Mouse (Mus musculus): ENCODE measurements at regions not wholly inside any gene's neighbourhood (a gene's known extent, or its start where the extent isn't known, plus 50 kb on each side); places are given as distances from the start of the nearest gene placed in this dataset.

DNA sequence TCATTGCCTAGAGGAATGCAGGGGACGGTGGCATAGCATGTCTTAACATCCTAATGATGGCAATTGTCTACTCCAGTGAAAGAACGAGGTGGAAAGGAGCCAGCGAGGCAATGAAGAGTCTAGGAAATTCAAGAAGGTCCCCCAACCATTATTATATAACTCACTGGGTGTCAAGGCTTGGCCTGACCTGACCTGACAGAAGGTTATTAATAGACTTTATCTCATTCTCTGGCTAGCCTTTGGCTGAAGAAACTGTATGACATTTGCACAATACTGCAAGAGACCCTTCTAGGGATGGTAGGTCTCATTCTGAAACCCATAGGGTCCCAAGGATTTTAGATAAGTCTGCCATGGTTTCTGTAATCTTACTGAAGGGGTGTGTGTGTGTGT, 121.0 kb upstream of the Jarid2 start:
- TF ChIP-seq GATA1 (IDR thresholded peaks at IDR 0.05; ENCODE audit: low read length), result no peak

DNA sequence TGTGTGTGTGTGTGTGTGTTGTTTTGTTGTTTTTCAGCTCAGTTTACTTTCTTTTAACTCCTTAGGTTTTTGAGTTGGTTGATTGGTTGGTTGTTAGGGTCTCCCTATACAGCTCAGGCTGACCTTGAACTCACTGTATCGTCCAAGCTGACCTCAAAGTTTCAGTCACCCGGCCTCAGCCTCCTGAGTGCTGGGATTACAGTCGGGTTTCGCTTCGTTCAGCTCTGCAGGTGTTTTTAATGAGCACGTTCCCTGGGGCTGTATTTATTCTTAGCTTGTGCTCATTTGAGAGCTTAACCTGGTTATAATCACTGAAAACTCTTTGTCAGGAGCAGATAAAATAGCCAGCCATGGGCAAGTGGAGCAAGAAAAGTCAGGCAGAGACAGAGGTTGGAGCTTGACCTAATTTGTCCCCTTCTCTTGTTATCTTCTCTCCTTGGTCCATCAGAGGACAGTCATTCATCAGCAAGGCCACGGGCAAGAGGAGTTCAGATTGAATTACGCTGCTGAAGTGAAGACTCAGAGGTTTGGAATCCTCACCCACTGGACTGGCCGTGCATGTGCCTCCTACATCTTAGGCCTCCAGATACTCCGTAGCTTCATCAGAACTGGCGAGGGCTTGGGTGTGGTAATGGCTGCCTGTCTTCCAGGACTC, 120.5 kb upstream of the Jarid2 start:
- no peak for TF ChIP-seq GATA1 (IDR thresholded peaks at IDR 0.05; ENCODE audit: low read length)

DNA sequence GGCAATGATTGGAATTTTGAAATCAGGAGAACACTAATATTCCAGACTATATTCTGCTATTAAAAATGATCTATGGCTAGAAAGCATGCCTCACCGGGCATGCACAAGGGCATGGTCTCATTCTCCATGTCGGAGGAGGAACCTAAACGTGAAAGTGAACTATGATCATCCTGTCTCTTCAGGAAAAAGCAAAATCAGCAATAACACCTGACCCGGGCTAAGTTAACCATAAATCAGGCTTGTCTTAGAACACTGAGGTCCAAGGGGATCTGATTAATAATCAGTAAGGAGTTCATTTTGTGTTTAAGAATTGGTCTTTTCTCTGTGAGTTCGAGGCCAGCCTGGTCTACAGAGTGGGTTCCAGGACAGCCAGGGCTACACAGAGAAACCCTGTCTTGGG, 119.7 kb upstream of the Jarid2 start:
- TF ChIP-seq GATA1 (IDR thresholded peaks at IDR 0.05; ENCODE audit: low read length), result no peak

DNA sequence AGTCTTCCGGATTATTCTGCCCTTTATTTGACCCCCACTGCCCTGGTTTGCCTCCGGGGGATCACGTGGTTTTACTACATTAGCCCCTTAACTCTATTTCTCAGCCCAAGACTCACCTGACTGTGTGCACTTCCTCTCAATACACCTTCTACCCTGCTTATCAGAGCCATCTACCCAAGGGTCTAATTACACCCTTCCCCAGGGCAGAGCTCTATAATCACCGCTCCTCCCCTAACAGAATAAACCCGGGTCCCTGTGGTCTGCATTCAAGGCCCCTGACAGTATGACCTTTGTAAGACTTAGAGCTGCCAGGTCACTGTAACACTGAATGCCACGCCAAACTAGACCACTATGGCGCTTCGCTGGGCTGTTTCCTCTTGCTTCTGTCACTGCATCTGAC, 113.6 kb upstream of the Jarid2 start:
- no peak for TF ChIP-seq GATA1 (IDR thresholded peaks at IDR 0.05; ENCODE audit: low read length)

DNA sequence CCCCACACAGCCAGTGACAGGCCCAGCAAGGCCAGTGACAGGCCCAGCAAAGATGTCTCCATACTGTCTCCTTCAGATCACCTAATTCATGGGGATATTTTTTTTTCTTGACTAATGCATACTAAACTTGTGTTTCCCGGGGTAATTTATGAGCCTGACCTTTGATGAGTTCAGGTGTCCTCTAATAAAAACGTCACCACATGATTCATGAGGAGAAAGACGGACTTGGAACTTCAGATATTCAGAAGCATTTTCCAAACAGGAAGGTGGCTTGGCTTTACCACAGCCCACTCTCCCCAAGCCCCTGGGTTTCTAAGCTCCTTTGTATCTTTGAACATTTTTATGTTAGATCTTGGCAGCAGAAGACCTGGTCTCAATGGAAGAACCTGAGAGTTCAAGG, 110.9 kb upstream of the Jarid2 start:
- no peak for TF ChIP-seq GATA1 (IDR thresholded peaks at IDR 0.05; ENCODE audit: low read length)

DNA sequence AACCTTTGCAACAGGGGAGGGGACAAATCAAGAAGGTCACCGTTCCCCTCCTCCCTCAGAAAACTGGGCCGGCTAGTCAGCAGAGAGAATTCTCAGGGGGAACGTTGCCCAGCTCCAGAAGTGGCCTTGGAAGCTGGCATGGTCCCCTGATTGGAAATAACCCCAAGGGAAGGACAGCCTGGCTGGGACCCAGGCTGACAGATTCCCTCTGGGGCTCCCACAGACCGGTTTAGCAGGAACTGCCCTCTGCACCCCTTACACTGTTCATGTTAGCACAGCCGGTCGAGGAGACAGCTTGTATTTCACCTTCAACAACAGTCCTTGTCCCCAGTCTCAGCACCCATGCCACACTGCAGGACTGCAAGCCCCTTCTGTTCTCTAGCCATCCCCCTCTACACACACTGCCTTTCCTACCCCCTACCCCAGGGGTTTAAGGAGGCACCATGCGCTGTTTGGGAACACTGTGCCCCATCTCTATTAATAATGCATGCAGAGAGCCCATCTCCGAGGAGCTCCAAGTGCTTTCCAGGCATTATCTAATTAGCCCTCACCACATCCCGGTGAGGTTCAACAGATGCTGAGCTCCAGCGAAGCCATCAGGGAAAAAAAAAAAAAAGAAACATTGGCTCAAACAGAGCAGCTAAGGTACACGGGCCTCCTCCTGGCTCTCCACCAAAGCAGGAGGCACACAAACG, 106.5 kb upstream of the Jarid2 start:
- no peak for TF ChIP-seq GATA1 (IDR thresholded peaks at IDR 0.05; ENCODE audit: low read length)

DNA sequence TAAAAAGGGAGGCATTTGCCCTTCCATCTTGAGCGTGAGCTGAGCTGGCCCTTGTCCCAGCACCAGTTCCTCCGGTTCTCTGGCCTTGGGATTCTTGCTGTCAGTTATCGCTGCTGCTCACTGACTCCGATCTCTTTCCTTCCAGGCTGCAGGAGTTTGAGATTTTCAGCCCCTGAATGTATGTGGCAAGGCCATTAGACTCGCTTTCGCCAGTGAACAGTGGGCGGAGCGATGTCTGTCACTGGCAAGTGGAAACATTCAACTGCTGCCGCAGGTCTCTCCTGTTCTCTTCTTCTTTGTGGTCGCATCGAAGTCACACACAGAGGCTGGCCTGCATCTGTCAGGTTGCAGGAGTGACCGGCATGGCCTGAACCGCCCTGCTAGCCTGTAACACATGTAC, 104.6 kb upstream of the Jarid2 start:
- TF ChIP-seq GATA1 (IDR thresholded peaks at IDR 0.05; ENCODE audit: low read length), result no peak

DNA sequence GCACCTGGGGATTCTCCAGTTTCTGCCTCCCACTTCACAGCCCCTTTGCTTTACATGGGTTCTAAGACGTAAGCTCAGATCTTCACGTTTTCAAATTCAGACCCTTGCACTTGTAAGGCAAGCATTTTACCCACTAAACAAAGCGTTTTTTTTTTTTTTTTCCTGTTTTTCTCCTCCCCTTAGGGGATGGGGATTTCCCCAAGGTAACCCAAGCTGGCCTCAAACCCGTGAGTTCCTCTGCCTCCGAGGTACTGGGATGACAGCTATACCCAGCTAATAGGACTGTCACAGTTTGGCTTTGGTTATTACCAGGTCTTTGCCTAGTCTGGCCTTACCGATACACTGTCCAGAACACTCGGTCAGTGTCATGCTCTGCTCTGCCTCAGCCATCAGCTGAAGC, 103.5 kb upstream of the Jarid2 start:
- no peak for TF ChIP-seq GATA1 (IDR thresholded peaks at IDR 0.05; ENCODE audit: low read length)

DNA sequence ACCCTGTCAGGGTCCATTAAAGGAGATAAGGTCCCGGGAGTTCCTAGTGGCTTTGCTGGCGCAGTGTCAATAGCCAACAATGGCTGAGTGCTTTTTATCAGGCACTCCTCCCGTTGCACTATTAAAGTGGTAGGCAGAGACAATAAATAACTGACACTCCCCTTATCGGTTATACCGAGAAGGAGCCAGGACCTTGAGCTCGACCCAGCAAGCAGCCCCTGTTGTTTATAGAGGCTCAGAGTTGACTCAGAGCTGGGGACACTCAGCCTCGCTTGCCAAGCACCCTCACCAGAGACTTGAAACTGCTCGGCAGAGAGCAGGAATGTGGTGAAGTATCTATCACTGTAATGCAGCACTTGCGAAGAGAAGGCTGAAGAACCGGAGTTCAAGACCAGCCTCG, 102.5 kb upstream of the Jarid2 start:
- TF ChIP-seq GATA1 (IDR thresholded peaks at IDR 0.05; ENCODE audit: low read length), result no peak

DNA sequence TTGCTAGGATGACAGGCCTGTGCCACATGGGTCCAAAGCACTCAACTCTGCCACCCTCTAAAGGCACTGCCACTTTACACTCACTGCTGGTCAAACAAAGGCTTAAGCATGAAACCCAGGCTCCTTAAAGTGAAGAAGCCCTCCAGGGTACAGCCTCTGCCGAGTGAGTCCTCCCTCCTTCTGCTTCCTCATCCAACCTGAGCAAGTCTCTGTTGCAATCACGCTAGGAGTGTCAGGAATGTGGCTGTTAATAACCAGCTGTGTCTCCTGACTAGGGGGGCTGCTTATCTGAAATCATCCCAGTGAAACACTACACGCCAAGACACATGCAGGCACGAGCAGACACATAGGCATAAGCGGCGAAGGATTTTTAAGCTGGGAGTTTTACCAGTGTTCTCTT, 99.2 kb upstream of the Jarid2 start:
- TF ChIP-seq GATA1 (IDR thresholded peaks at IDR 0.05; ENCODE audit: low read length), result no peak

DNA sequence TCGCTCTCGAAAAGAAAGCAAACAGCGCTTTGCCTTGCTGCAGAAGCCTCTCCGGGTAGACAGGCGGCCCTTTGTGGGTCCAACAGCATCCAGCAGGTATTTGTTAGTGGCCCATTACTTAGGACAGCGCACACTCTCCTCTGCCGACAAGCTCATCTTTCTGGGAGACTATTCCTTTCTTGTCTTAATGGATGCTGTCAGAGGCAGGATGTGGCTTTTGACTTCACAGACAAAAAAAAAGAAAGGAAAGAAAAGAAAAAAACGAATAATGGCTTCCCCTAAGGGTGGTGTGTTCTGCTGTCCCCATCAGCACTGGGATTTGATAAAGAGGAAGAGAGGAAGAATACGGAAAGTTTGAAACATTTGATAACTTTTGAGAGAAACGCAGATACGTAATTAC, 94.7 kb upstream of the Jarid2 start:
- TF ChIP-seq GATA1 (IDR thresholded peaks at IDR 0.05; ENCODE audit: low read length), result no peak

DNA sequence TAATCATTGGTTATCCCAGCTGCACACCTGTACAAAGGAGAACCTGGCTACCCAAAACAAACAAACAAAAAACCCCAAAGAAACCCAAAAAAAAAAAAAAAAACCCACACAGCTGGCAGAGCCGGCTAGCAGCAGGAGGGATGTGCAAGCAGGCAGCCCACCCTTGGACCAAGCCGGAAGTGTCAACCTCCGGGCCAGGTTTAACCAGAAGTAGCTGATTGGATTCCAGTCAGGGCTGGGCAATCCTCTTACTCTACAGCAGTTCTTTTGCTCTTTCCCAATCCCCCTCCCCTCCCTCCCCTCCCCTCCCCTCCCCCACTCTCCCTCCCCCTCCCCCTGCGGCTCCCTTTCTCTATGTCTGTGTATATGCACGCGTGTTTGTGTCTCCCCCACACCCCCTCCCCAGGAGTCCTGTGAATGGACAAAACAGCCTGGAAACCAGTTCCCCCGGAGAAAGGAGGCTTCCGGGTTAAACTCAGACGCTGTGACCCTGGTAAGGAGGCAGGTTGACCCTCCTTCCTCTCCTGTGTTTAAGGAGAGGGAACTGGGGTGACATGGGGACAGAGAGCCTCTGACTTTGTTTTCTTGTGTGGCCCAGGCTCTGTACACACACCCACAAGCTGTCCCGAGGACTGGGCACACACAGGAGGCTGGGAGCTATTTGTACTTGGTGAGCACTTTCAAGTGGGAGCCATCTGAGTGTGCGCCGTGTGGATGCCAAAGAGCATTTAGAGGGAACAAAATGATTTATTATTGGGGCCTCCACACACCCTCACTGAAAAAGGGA, 93.9 kb upstream of the Jarid2 start:
- TF ChIP-seq GATA1 (IDR thresholded peaks at IDR 0.05; ENCODE audit: low read length), result no peak

DNA sequence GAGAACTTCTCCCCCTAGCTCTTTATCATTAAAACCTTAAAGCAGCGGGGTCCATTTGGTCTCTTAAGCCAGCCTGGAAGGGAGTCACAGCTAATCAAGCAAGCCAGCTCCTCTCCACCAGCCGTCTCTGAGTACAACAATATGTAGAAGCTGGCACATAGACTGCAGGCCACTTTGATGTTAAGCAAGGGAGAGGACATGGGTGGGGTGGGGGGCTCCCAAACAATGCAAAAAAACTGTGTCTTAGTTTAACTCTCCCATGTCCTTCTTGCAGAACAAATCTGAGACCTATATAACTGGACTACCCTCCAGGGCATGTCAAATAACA, 93.3 kb upstream of the Jarid2 start:
- no peak for TF ChIP-seq GATA1 (IDR thresholded peaks at IDR 0.05; ENCODE audit: low read length)

DNA sequence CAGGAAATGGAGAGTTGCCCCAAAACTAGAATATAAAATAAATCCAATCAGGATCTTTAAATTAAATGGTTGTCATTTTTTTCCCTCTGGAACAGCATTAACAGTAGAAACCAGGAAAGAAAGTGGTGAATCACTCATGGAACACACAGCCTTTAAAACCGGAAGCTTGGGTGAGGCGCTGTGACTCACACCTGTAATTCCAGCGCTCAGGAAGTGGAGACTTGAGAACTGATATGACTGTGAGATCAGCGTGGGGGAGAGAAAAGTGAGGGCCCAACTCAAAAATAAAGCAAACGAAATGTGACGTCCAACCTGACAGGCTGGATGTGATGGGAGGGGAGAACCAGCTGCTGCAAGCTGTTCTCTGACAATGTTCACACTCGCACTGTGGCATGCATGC, 86.9 kb upstream of the Jarid2 start:
- no peak for TF ChIP-seq GATA1 (IDR thresholded peaks at IDR 0.05; ENCODE audit: low read length)

DNA sequence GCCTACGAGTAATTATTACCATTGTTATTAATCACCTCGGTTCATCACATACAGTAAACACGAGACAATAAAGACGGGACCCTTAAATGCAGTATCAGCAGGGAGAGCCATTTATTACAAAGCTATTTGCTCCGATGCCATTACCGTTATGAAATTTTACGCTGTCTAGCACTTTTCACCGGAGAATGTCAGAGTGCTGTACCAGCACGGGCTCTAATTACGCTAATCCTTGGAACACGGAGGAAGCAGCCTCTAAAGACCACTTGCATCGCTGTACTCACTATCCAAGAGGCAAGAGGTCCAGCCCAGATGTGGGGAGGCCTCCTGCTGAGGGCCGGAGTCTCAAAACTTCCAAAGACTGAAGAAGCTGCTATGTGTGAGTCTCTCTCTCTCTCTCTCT, 79.2 kb upstream of the Jarid2 start:
- TF ChIP-seq GATA1 (IDR thresholded peaks at IDR 0.05; ENCODE audit: low read length), result no peak

DNA sequence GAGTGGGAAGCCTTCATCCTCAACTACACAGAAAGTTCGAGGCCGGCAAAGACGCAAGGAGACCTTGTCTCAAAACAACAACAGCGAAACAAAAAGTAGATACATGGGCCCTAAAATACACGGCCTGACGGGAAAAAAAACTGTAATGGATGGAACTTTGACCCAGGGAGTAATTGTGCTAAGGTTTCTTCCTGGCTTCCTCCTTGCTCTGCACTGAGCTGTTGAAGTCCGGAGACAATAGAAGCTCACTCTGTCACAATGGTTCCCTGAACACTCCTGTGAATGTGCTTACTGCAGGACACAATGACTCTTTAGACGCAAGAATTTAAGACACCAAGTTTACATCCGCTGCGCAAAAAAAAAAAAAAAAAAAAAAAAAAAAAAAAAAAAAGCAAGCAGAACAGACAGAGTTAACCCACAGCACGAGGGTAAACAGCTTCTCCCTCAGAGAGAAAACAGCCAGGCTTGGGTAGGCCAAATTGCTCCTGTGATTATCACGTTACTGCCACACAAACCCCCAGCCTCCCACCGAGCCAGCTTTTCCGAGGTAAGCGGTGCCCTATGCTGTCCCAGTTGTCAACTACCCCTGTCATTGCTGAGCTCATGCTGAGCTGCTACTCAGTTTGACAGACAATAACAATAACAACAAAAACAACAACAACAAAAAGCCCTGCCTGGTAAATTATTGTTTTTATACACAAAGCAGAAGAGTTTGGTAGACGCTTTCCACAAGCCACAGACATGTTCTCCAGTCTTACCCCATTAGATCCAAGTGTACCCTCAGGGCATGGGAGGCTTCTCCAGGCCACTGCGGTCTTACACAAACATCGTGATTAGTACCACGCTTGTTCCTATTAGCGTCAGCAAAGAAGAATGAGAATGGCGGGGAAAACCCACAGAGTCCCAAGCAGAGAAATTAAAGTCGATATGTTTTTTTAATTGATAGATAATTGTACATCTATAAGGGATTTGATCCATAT, 77.7 kb upstream of the Jarid2 start:
- TF ChIP-seq GATA1 (IDR thresholded peaks at IDR 0.05; ENCODE audit: low read length), result no peak
